Mouse (Mus musculus): ENCODE measurements around the gene Miga2.
A peak's percentile ranks its signal among the peaks of the same experiment; 100 is the strongest.

Gene Miga2

GRCm38 (mm10) chr2:30363773-30364650 lies at the start of gene Miga2:
Miga2 (plus strand) TSS chr2:30364233.
- peak; percentile 97 for DNase-seq

GRCm38 (mm10) chr2:30316136-30316535 lies 47.9 kb upstream of the Miga2 start:
- DNase-seq = no peak

GRCm38 (mm10) chr2:30316955-30317354 lies 47.1 kb upstream of the Miga2 start:
- DNase-seq = no peak

- no peak for DNase-seq
These were observed 44.8 kb upstream of the Miga2 start for GRCm38 (mm10) chr2:30319260-30319659.

- no peak for DNase-seq
These were observed 40.9 kb upstream of the Miga2 start for GRCm38 (mm10) chr2:30323111-30323510.

- no peak for DNase-seq
These were observed 38.7 kb upstream of the Miga2 start for GRCm38 (mm10) chr2:30325296-30325695.

GRCm38 (mm10) chr2:30327276-30327675 lies 36.8 kb upstream of the Miga2 start:
- no peak for DNase-seq

- no peak for DNase-seq
These were observed 35.2 kb upstream of the Miga2 start for GRCm38 (mm10) chr2:30328791-30329190.

- no peak for DNase-seq
These were observed 28.7 kb upstream of the Miga2 start for GRCm38 (mm10) chr2:30335324-30335723.

- no peak for DNase-seq
These were observed 27.7 kb upstream of the Miga2 start for GRCm38 (mm10) chr2:30336174-30336915.

- no peak for DNase-seq
These were observed 26.9 kb upstream of the Miga2 start for GRCm38 (mm10) chr2:30337179-30337578.

- no peak for DNase-seq
These were observed 22.0 kb upstream of the Miga2 start for GRCm38 (mm10) chr2:30342061-30342460.

- DNase-seq = no peak
These were observed 21.5 kb upstream of the Miga2 start for GRCm38 (mm10) chr2:30342544-30342943.

- peak; percentile 59 for DNase-seq
These were observed 20.4 kb upstream of the Miga2 start for GRCm38 (mm10) chr2:30343601-30344137.

- no peak for DNase-seq
These were observed 17.9 kb upstream of the Miga2 start for GRCm38 (mm10) chr2:30345971-30346676.

- DNase-seq = no peak
These were observed 14.8 kb upstream of the Miga2 start for GRCm38 (mm10) chr2:30349196-30349595.

GRCm38 (mm10) chr2:30351149-30351548 lies 12.9 kb upstream of the Miga2 start:
- no peak for DNase-seq

GRCm38 (mm10) chr2:30355861-30356260 lies 8.2 kb upstream of the Miga2 start:
- DNase-seq = no peak

- DNase-seq = no peak
These were observed 7.8 kb upstream of the Miga2 start for GRCm38 (mm10) chr2:30356266-30356665.

GRCm38 (mm10) chr2:30356906-30357305 lies 7.1 kb upstream of the Miga2 start:
- no peak for DNase-seq

GRCm38 (mm10) chr2:30357552-30358510 lies 6.2 kb upstream of the Miga2 start:
- DNase-seq = peak; percentile 44

Data from right cerebral cortex, postnatal 14 days (tissue).